Mouse (Mus musculus) lung, adult 2 months (tissue): ENCODE measurements around the gene Prpsap1.

Experiments
- CTCF ChIP-seq: fragments of 200-500 bp; IDR thresholded peaks from 2 replicates; pipeline ENCODE4 v1.5.1; 2011; ENCODE audit warnings: mild to moderate bottlenecking, low read length, control low read depth; ENCODE audit not compliant: insufficient read depth
- POLR2A ChIP-seq: fragments of 200-500 bp; IDR thresholded peaks from 2 replicates; pipeline ENCODE4 v1.6.1; 2011; ENCODE audit warnings: low read depth, mild to moderate bottlenecking, control low read depth, low read length, borderline replicate concordance; ENCODE audit errors: extremely low read depth

GRCm38 (mm10) chr11:116470896-116471295 lies 23.1 kb downstream of the Prpsap1 start:
- TF ChIP-seq POLR2A (no peak), CTCF (no peak)
